Mouse (Mus musculus) thymus, adult 2 months (tissue): ENCODE data around the gene Polr2h. TPM values are rescaled to one million over a fixed set of nuclear protein-coding genes. Genes with fewer than 3 reads are reported as not detected.

Experiments
- DNase-seq: peaks from one replicate; pipeline ENCODE4 v3.0.0; 2021
- H3K27ac ChIP-seq: fragments of 200-500 bp; 2 replicates; pipeline ENCODE4 v1.5.1; 2012; ENCODE audit warnings: low read length, control low read depth; ENCODE audit not compliant: control insufficient read depth, insufficient read depth
- H3K27me3 ChIP-seq: fragments of 200-500 bp; 2 replicates; pipeline ENCODE4 v1.6.1; 2012; ENCODE audit warnings: mild to moderate bottlenecking, low read length, moderate library complexity, mixed read lengths; ENCODE audit not compliant: control insufficient read depth, insufficient read depth
- H3K36me3 ChIP-seq: fragments of 200-500 bp; 2 replicates; pipeline ENCODE4 v1.6.1; 2012; ENCODE audit warnings: mild to moderate bottlenecking, low read length, moderate library complexity; ENCODE audit not compliant: control insufficient read depth, insufficient read depth
- H3K4me1 ChIP-seq: fragments of 200-500 bp; replicated peaks from 2 replicates; pipeline ENCODE4 v1.6.1; 2012; ENCODE audit warnings: low read length; ENCODE audit not compliant: control insufficient read depth, insufficient read depth
- H3K4me3 ChIP-seq: fragments of 200-500 bp; 2 replicates; pipeline ENCODE4 v1.5.1; 2012; ENCODE audit warnings: mild to moderate bottlenecking, low read length, control low read depth, moderate library complexity; ENCODE audit not compliant: control insufficient read depth, insufficient read depth
- CTCF ChIP-seq: fragments of 200-500 bp; IDR thresholded peaks from 2 replicates; pipeline ENCODE4 v1.5.1; 2012; ENCODE audit warnings: mild to moderate bottlenecking, control low read depth, low read length, moderate library complexity, borderline replicate concordance; ENCODE audit not compliant: control insufficient read depth, poor library complexity, insufficient read depth; ENCODE audit errors: extremely low read depth
- POLR2A ChIP-seq: fragments of 200-500 bp; IDR thresholded peaks from 2 replicates; pipeline ENCODE4 v1.6.1; 2012; ENCODE audit warnings: mild to moderate bottlenecking, low read length, control low read depth, moderate library complexity; ENCODE audit not compliant: control insufficient read depth, poor library complexity, insufficient read depth; ENCODE audit errors: extremely low read depth
- WGBS: fragments of 180-500 bp; shearing (Covaris S2); methylation state at CpG from one replicate; pipeline ENCODE4 v1.1.7; 2018; 5-methylcytosine and 5-hydroxymethylcytosine counted together
- polyA plus RNA-seq: library from polyadenylated mRNA; depleted of rRNA; stranded (reverse); fragments of >200 nt; gene quantifications from 2 replicates; pipeline ENCODE4 v1.2.3, GENCODE M21; 2012

The Polr2h gene
- polyA plus RNA-seq, 1 experiment: 32.9 TPM

DNA sequence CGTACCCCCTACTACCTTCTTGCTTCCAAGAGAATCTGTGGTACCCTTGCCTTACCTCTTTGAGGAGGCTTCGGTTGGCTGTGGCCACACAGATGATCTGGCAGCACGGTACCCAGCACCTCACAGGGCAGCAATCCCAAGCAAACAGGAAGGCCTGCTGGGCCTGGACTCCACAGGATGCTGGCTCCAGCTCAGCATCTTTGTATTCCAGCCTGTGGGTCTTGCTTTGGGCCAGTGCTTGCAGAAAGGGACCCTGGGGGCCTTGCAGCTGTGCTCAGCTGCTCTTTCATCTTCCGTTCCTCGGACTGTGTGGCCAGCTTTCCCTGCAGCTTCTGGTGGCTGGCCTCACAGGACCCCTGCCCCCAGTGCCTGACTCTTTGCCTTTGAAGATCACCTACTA, 17.4 kb upstream of the Polr2h start:
- DNase-seq: no peak
- no peaks in the 10 kb centered on the region for H3K36me3 ChIP-seq

DNA sequence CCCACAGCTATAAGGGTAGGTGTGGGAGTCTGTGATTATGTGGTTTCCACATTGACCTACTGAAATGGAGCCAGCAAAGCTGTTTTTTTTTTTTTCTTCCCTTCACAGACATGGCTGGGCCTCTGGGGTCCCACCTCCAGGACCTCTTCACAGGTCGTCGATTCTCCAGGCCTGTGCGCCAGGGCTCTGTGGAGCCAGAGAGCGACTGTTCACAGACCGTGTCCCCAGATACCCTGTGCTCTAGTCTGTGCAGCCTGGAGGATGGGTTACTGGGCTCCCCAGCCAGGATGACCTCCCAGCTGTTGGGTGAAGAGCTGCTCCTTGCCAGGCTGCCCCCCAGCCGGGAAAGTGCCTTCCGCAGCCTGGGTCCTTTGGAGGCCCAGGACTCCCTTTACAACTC, 16.1 kb upstream of the Polr2h start:
- 87% methylated on average over 7 of the region's 7 CpGs for WGBS

More for the DNA sequence above, 17.4 kb upstream of the Polr2h start:
- TF ChIP-seq CTCF: no peak
- TF ChIP-seq POLR2A: no peak
- Histone ChIP-seq H3K27me3 (no peaks in the 10 kb centered on the region), H3K4me1 (peaks cover 7% of the 10 kb centered on the region; the same call in 1 of the 2 replicates), H3K27ac (no peak overlapping the region), H3K4me3 (no peak overlapping the region)
- 89% methylated on average over 5 of the region's 5 CpGs for WGBS

DNA sequence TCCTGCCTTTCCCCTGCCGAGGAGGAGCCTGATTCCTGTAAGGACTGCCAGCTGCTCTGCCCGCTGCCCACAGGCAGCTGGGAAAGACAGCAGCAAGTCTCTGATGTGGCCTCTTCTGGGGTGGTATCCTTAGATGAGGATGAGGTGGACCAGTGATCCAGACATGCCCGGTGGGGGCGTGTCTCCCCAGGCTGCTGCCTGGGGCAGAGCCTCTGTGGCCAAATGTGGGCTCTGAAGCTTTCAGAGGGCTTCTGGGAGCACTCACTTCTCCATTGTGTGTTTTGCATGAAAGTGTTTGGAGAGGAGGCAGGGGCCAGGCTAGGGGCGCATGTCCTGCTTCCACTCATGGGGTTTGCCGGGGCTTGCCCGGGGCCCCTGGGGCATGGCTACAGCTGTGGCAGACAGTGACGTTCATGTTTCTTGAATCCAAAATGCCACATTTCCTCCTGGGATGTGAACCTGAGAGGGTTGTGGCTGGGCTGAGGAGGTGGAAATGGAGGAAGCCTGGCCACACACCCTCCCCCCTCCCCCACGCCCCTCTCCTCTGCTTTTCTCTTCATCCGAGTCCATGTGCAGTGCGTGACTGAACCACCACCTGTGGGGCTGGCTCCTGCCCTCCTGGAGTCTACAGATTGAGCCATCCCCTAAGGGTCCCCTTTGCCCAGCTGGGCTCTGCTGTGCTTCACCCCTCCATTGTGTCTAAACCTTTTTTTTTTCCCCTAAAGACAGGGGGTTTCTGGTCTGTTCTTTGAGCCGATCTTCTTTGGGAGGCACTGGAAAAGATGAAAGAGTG, 15.5 kb upstream of the Polr2h start:
- no peaks in the 10 kb centered on the region for H3K36me3 ChIP-seq
- H3K27me3 ChIP-seq: no peaks in the 10 kb centered on the region
- H3K27ac ChIP-seq: no peak overlapping the region
- TF ChIP-seq POLR2A: no peak
- no peak for TF ChIP-seq CTCF
- no peak for DNase-seq
- no peak overlapping the region for H3K4me3 ChIP-seq
- WGBS: 74% methylated on average over 12 of the region's 12 CpGs
- H3K4me1 ChIP-seq: 0 out of 2 replicates have a peak, but pooled peaks cover 2% of the 10 kb centered on the region

More for the DNA sequence above, 16.1 kb upstream of the Polr2h start:
- H3K36me3 ChIP-seq: no peaks in the 10 kb centered on the region
- no peak overlapping the region for H3K4me3 ChIP-seq
- no peaks in the 10 kb centered on the region for H3K27me3 ChIP-seq
- TF ChIP-seq CTCF: no peak
- TF ChIP-seq POLR2A: no peak
- no peak overlapping the region for H3K27ac ChIP-seq
- no peak for DNase-seq
- 0 out of 2 replicates have a peak, but pooled peaks cover 2% of the 10 kb centered on the region for H3K4me1 ChIP-seq

DNA sequence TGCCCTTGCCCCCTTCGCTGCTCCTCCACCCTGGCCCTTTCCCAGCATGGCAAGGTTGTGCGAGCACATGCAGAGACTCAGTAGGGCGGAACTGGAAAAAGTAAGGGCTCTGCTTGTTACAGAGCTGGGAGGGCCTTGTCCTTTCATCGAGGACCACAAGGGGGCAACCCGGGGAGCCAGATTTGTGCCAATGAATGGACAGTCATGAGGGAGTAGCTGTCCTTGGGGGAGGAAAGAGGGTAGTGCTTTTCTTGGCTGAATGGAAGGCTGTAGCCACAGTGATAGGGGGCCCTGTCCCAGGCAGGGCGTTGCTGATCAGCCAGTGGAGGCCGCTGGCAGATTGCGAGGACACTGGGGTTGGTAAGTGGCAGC, 15.0 kb upstream of the Polr2h start:
- 0 out of 2 replicates have a peak, but pooled peaks cover 2% of the 10 kb centered on the region for H3K4me1 ChIP-seq
- H3K27me3 ChIP-seq: no peaks in the 10 kb centered on the region
- peak; percentile 45 for DNase-seq
- no peak overlapping the region for H3K27ac ChIP-seq
- WGBS: 50% methylated on average over 8 of the region's 8 CpGs
- H3K4me3 ChIP-seq: no peak overlapping the region
- H3K36me3 ChIP-seq: no peaks in the 10 kb centered on the region
- peak; percentile 72; the same call in 1 of the 2 replicates for TF ChIP-seq CTCF
- TF ChIP-seq POLR2A: no peak

DNA sequence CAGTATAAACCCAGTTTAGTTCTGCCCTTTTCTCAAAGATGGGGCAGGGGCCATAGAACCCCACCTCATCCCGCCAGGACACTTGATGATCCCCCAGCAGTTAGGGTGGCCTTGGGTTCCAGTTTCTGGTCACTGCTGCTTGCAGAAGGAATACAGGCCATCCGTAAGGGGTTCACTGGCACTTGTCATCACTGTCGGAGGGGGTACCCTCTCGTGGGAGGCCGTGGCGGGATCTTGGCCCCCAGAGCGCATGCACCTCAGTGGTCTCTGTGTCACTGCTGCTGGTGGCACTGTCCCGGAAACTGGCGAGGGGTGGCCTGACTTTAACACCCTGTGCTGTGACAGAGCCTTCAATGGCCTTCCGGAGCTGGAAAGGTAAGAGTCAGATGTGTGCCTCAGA, 14.4 kb upstream of the Polr2h start:
- DNase-seq: no peak
- no peak overlapping the region for H3K4me3 ChIP-seq
- H3K27me3 ChIP-seq: no peaks in the 10 kb centered on the region
- WGBS: 93% methylated on average over 10 of the region's 10 CpGs
- H3K4me1 ChIP-seq: 0 out of 2 replicates have a peak, but pooled peaks cover 2% of the 10 kb centered on the region
- H3K36me3 ChIP-seq: no peaks in the 10 kb centered on the region
- TF ChIP-seq CTCF (no peak), POLR2A (no peak)
- H3K27ac ChIP-seq: no peak overlapping the region

DNA sequence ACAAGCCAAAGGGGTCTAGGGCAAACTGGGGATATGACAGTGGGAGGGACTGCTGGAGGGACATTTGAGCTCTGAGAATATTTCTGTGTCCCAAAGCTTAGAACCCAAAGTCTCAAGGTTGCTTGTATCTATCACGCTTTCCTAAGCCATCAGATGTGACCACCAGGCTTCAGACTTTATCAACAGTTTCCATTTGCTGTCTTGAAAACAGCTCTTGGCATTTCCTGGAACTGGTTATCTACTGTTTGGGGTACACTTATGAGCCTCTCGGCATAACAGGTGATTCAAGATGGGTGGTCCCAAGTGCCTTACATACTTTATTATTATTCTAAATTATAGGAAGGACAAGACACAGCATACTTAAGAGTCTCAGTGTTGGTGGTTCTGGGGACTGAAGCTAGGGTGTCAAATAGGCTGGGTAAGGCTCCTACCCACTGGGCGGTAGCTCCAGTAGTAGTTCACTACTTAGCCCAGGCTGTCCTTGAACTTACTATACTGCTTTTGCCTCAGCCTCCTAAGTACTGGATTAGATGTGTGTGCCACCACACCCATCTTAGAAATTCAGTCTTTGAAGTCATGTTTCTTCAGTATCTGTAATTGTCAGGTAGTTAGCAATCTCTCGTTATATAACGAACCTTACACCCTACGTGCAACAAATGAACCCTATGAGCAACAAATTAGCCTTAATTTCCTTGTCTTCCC, 13.6 kb upstream of the Polr2h start:
- Histone ChIP-seq H3K36me3 (no peaks in the 10 kb centered on the region), H3K27ac (no peak overlapping the region), H3K4me1 (0 out of 2 replicates have a peak, but pooled peaks cover 2% of the 10 kb centered on the region), H3K4me3 (no peak overlapping the region), H3K27me3 (no peaks in the 10 kb centered on the region)
- DNase-seq: no peak
- TF ChIP-seq POLR2A: no peak
- TF ChIP-seq CTCF: no peak
- 90% methylated on average over 6 of the region's 6 CpGs for WGBS
